Mouse (Mus musculus): Measurements from ENCODE around the gene Apod. TPM values are rescaled to one million over a fixed set of nuclear protein-coding genes. Genes with fewer than 3 reads are reported as not detected.
"Not testable (repeated sequence)": the region's sequence is repeated elsewhere in the genome, so short reads cannot be mapped to it uniquely, and the experiment has no call there.

Gene Apod
- polyA plus RNA-seq, 1 experiment from 2014 or later, result 0.77 TPM

GRCm38 (mm10) chr16:31326679-31327078, 12.1 kb upstream of the Apod start:
- Histone ChIP-seq H3K36me3 (ENCODE audit: control insufficient read depth, insufficient read depth) (no peaks in the 10 kb centered on the region), H3K27ac (ENCODE audit: low read depth, low read length) (0 out of 2 replicates have a peak overlapping the region, but pooled peaks have one; percentile 47), H3K4me3 (ENCODE audit: low read depth, low read length) (no peak overlapping the region), H3K9ac (ENCODE audit: low read depth, low read length) (no peak overlapping the region), H3K4me2 (replicated peaks; ENCODE audit: low read depth) (no peak overlapping the region), H3K9me3 (ENCODE audit: control insufficient read depth) (no peaks in the 10 kb centered on the region), H3K4me1 (replicated peaks; ENCODE audit: control insufficient read depth, insufficient read depth, low read length) (no peaks in the 10 kb centered on the region), H3K27me3 (replicated peaks; ENCODE audit: control insufficient read depth, insufficient read depth, low read length) (no peaks in the 10 kb centered on the region)
- WGBS, result 56% methylated on average over 8 of the region's 8 CpGs
- ATAC-seq, result no peak
- no peak for TF ChIP-seq CTCF (IDR thresholded peaks at IDR 0.05; ENCODE audit: low read depth)

DNA sequence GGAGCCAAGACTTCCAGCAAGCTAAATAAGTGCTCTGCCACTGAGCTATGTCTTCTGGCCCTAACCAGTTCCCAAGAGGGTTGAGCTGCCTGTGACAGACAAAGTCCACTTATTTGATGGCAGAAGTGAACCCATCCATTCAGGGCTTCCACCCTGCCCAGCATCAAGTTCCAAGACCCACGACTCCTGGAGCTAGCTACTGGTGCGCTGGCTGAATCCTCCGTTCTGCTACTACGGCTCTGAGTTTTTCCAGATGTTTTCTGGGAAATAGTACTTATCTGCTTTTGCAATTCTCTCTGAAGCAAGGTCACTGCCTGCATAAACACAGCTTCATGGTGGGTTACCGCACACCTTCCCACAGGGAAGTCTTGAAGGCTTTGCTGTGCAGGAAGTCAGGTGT, 11.4 kb upstream of the Apod start:
- H3K4me3 ChIP-seq (ENCODE audit: low read depth, low read length), result no peak overlapping the region
- H3K4me2 ChIP-seq (replicated peaks; ENCODE audit: low read depth), result no peak overlapping the region
- H3K4me1 ChIP-seq (replicated peaks; ENCODE audit: control insufficient read depth, insufficient read depth, low read length), result no peaks in the 10 kb centered on the region
- H3K27ac ChIP-seq (ENCODE audit: low read depth, low read length), result no peak overlapping the region; the same call in 1 of the 2 replicates
- no peaks in the 10 kb centered on the region for H3K36me3 ChIP-seq (ENCODE audit: control insufficient read depth, insufficient read depth)
- no peaks in the 10 kb centered on the region for H3K9me3 ChIP-seq (ENCODE audit: control insufficient read depth)
- no peaks in the 10 kb centered on the region for H3K27me3 ChIP-seq (replicated peaks; ENCODE audit: control insufficient read depth, insufficient read depth, low read length)
- TF ChIP-seq CTCF (IDR thresholded peaks at IDR 0.05; ENCODE audit: low read depth), result no peak
- no peak overlapping the region for H3K9ac ChIP-seq (ENCODE audit: low read depth, low read length)
- ATAC-seq, result no peak
- WGBS, result 61% methylated on average over 5 of the region's 5 CpGs

GRCm38 (mm10) chr16:31325120-31325519, 10.5 kb upstream of the Apod start:
- WGBS, result 95% methylated on average over 14 of the region's 14 CpGs
- no peaks in the 10 kb centered on the region for H3K36me3 ChIP-seq (ENCODE audit: control insufficient read depth, insufficient read depth)
- no peaks in the 10 kb centered on the region for H3K9me3 ChIP-seq (ENCODE audit: control insufficient read depth)
- no peaks in the 10 kb centered on the region for H3K27me3 ChIP-seq (replicated peaks; ENCODE audit: control insufficient read depth, insufficient read depth, low read length)
- no peak overlapping the region for H3K9ac ChIP-seq (ENCODE audit: low read depth, low read length)
- no peak overlapping the region for H3K4me3 ChIP-seq (ENCODE audit: low read depth, low read length)
- no peak overlapping the region for H3K4me2 ChIP-seq (replicated peaks; ENCODE audit: low read depth)
- no peaks in the 10 kb centered on the region for H3K4me1 ChIP-seq (replicated peaks; ENCODE audit: control insufficient read depth, insufficient read depth, low read length)
- H3K27ac ChIP-seq (ENCODE audit: low read depth, low read length), result no peak overlapping the region
- TF ChIP-seq CTCF (IDR thresholded peaks at IDR 0.05; ENCODE audit: low read depth), result no peak
- ATAC-seq, result no peak

DNA sequence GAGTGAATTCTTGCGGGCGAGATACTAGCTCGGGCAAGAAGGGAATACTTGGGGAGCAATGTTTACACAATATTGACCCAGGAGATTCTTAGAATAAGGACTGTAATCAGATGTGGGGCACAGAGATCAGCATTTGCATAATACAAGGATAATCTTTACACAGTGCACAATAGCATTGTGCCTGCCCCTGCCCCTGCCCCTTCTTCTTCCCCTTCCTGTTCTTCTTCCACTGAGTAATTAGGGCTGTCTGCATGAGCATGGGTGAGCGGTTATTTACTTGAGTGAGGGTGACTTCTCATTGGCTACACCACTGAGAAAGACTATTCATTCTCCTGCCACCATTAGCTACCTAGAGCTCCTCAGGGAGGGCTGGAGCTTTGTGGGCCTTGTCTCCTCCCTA, 6.9 kb upstream of the Apod start:
- no peak overlapping the region for H3K4me3 ChIP-seq (ENCODE audit: low read depth, low read length)
- H3K27ac ChIP-seq (ENCODE audit: low read depth, low read length), result no peak overlapping the region
- H3K9me3 ChIP-seq (ENCODE audit: control insufficient read depth), result no peaks in the 10 kb centered on the region
- 51% methylated on average over 4 of the region's 4 CpGs for WGBS
- ATAC-seq, result no peak
- H3K27me3 ChIP-seq (replicated peaks; ENCODE audit: control insufficient read depth, insufficient read depth, low read length), result no peaks in the 10 kb centered on the region
- no peaks in the 10 kb centered on the region for H3K4me1 ChIP-seq (replicated peaks; ENCODE audit: control insufficient read depth, insufficient read depth, low read length)
- H3K36me3 ChIP-seq (ENCODE audit: control insufficient read depth, insufficient read depth), result no peaks in the 10 kb centered on the region
- no peak overlapping the region for H3K4me2 ChIP-seq (replicated peaks; ENCODE audit: low read depth)
- TF ChIP-seq CTCF (IDR thresholded peaks at IDR 0.05; ENCODE audit: low read depth), result no peak
- H3K9ac ChIP-seq (ENCODE audit: low read depth, low read length), result no peak overlapping the region

DNA sequence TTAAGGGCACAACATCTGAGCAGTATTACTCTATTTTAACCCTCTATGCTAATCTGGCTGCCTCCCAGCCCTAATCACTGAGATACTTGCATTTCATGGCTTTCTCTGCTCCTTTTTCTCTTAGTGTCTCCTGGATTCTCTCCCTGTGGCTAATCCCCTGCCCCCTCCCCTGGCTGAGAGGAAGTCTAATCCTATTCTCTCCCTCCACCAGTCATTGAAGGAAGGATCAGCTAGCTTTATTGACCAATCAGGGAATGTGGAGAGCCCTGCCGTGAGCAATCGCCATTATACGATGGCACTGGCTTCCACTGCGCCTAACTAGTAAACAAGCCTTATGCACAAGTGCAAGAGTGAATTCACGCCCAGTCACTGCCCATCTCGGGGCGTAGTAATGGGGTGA, 6.3 kb upstream of the Apod start:
- no peak overlapping the region for H3K27ac ChIP-seq (ENCODE audit: low read depth, low read length)
- ATAC-seq, result no peak
- no peaks in the 10 kb centered on the region for H3K27me3 ChIP-seq (replicated peaks; ENCODE audit: control insufficient read depth, insufficient read depth, low read length)
- H3K4me1 ChIP-seq (replicated peaks; ENCODE audit: control insufficient read depth, insufficient read depth, low read length), result no peaks in the 10 kb centered on the region
- H3K9ac ChIP-seq (ENCODE audit: low read depth, low read length), result no peak overlapping the region
- H3K9me3 ChIP-seq (ENCODE audit: control insufficient read depth), result no peaks in the 10 kb centered on the region
- 76% methylated on average over 7 of the region's 7 CpGs for WGBS
- no peak overlapping the region for H3K4me3 ChIP-seq (ENCODE audit: low read depth, low read length)
- no peak overlapping the region for H3K4me2 ChIP-seq (replicated peaks; ENCODE audit: low read depth)
- no peaks in the 10 kb centered on the region for H3K36me3 ChIP-seq (ENCODE audit: control insufficient read depth, insufficient read depth)
- no peak for TF ChIP-seq CTCF (IDR thresholded peaks at IDR 0.05; ENCODE audit: low read depth)

- ATAC-seq; H3K9me3 ChIP-seq (ENCODE audit: control insufficient read depth); H3K36me3 ChIP-seq (ENCODE audit: control insufficient read depth, insufficient read depth); H3K4me3 ChIP-seq (ENCODE audit: low read depth, low read length); H3K27me3 ChIP-seq (replicated peaks; ENCODE audit: control insufficient read depth, insufficient read depth, low read length); H3K9ac ChIP-seq (ENCODE audit: low read depth, low read length); H3K4me1 ChIP-seq (replicated peaks; ENCODE audit: control insufficient read depth, insufficient read depth, low read length); H3K4me2 ChIP-seq (replicated peaks; ENCODE audit: low read depth); H3K27ac ChIP-seq (ENCODE audit: low read depth, low read length): not testable (repeated sequence)
- WGBS, result 63% methylated on average over 3 of the region's 3 CpGs
Measured at GRCm38 (mm10) chr16:31319723-31320122, 5.1 kb upstream of the Apod start.

DNA sequence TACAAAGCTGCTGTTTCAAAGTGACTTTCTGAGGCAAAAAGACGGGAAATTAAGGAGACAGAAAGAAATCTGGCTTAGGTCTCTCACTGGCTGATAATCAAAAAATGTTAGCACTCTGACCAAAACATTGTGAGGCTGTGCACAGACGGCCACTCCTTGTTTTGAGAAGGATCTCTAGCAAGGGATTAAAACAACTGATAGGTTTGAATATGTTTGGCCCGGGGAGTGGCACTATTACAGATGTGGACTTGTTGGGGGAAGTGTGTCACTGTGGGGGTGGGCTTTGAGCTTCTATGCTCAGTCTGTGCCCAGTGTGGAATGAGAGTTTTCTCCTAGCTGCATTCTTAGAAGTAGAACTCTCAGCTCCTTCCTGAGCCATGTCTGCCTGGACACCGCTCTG, 4.7 kb upstream of the Apod start:
- TF ChIP-seq CTCF (IDR thresholded peaks at IDR 0.05; ENCODE audit: low read depth), result no peak
- H3K4me2 ChIP-seq (replicated peaks; ENCODE audit: low read depth), result no peak overlapping the region
- H3K4me1 ChIP-seq (replicated peaks; ENCODE audit: control insufficient read depth, insufficient read depth, low read length), result no peaks in the 10 kb centered on the region
- H3K27me3 ChIP-seq (replicated peaks; ENCODE audit: control insufficient read depth, insufficient read depth, low read length), result no peaks in the 10 kb centered on the region
- ATAC-seq, result no peak
- H3K36me3 ChIP-seq (ENCODE audit: control insufficient read depth, insufficient read depth), result no peaks in the 10 kb centered on the region
- WGBS, result 55% methylated on average over 4 of the region's 4 CpGs
- H3K9me3 ChIP-seq (ENCODE audit: control insufficient read depth), result no peaks in the 10 kb centered on the region
- H3K27ac ChIP-seq (ENCODE audit: low read depth, low read length), result no peak overlapping the region
- no peak overlapping the region for H3K4me3 ChIP-seq (ENCODE audit: low read depth, low read length)
- H3K9ac ChIP-seq (ENCODE audit: low read depth, low read length), result no peak overlapping the region
